Mouse (Mus musculus) adipose tissue, adult 10 weeks (tissue): ENCODE results near the gene Gpr101. TPM values are rescaled to one million over a fixed set of nuclear protein-coding genes. Genes with fewer than 3 reads are reported as not detected.

ENCODE experiments used
- polyA plus RNA-seq: library from polyadenylated mRNA; stranded (reverse); fragments of 350-450 nt; fragmentation: Illumina TruSeq; extraction: RNeasy Lipid Tissue Mini Kit (QIAGEN cat#74804); gene quantifications from one replicate; pipeline ENCODE4 v1.2.3, GENCODE M21; 2014; ENCODE audit warnings: low read depth, low replicate concordance

Gene Gpr101
- not detected for polyA plus RNA-seq

GRCm38 (mm10) chrX:57503634-57504033, at the start of gene Gpr101:
TSS of gene Gpr101 (minus strand) at chrX:57503757.

Other genes with a start within 250 kb of the Gpr101 start
- gene Arhgef6, start 165.0 kb downstream of the Gpr101 start, polyA plus RNA-seq = 17.9 TPM
- gene Rbmx, start 110.7 kb downstream of the Gpr101 start, polyA plus RNA-seq = 43.5 TPM
- 0.45 TPM for gene Gm364, start 94.6 kb downstream of the Gpr101 start, polyA plus RNA-seq